Mouse (Mus musculus): ENCODE data around the gene Ppp1r15a.

GRCm38 (mm10) chr7:45530643-45531042 is 4.6 kb upstream of the Ppp1r15a start:
- TF ChIP-seq POLR2A (IDR thresholded peaks at IDR 0.05; ENCODE audit: borderline replicate concordance, insufficient read depth, low read length) (no peak), CTCF (IDR thresholded peaks at IDR 0.05; ENCODE audit: borderline replicate concordance, insufficient read depth, low read depth, low read length) (no peak)
